In genomic region chr19:57274717-57275116, GRCm38 (mm10) we compare ENCODE assay signal across 8 mouse cellular contexts. TPM values are rescaled to one million over a fixed set of nuclear protein-coding genes. Genes with fewer than 3 reads are reported as not detected.
A peak's percentile ranks its signal among the peaks of the same experiment; 100 is the strongest.
DNase-seq lines count a peak whose midpoint lies in the region; ATAC-seq and TF ChIP-seq lines count a peak whose summit lies in the region.

No protein-coding gene starts in this region.

- no peaks in the 10 kb centered on the region for H3K36me3 ChIP-seq in heart, embryonic 13.5 days
- H3K36me3 ChIP-seq in intestine, postnatal 0 days (ENCODE audit: control insufficient read depth, insufficient read depth) = no peaks in the 10 kb centered on the region

- 0 out of 2 replicates have a peak overlapping the region, but pooled peaks have one; percentile 28 for H3K27ac ChIP-seq in heart, embryonic 13.5 days (replicated peaks)
- H3K27ac ChIP-seq in cortical plate, adult 2 months (ENCODE audit: insufficient read depth, low read length) = peak overlapping the region; percentile 87
- H3K27ac ChIP-seq in intestine, postnatal 0 days (ENCODE audit: low read depth, low read length) = peak overlapping the region; percentile 83

- no peak for DNase-seq in heart, postnatal 14 days
- DNase-seq in lung, adult 2 months = peak; percentile 75
- DNase-seq in ovary, postnatal 10 days (ENCODE audit: low spot score) = no peak
- DNase-seq in spleen, adult 12 weeks (ENCODE audit: low spot score) = no peak

- peak overlapping the region; percentile 23 for H3K4me3 ChIP-seq in heart, embryonic 13.5 days
- H3K4me3 ChIP-seq in cortical plate, adult 2 months (ENCODE audit: insufficient read depth, low read length) = peak overlapping the region; percentile 21; the same call in 1 of the 2 replicates
- peak overlapping the region; percentile 26 for H3K4me3 ChIP-seq in intestine, postnatal 0 days (ENCODE audit: low read depth, low read length)
- peak overlapping the region; percentile 29 for H3K4me3 ChIP-seq in lung, adult 2 months (replicated peaks; ENCODE audit: extremely low read depth, low read depth, low read length)

- no peak for TF ChIP-seq CTCF in cortical plate, adult 2 months (IDR thresholded peaks at IDR 0.05; ENCODE audit: extremely low read depth, insufficient read depth, low read length)
- TF ChIP-seq CTCF in intestine, postnatal 0 days (IDR thresholded peaks at IDR 0.05; ENCODE audit: low read depth) = no peak
- TF ChIP-seq CTCF in lung, adult 2 months (IDR thresholded peaks at IDR 0.05; ENCODE audit: insufficient read depth, low read length) = no peak

- 33% methylated on average over 6 of the region's 6 CpGs for WGBS in heart, embryonic 13.5 days
- 15% methylated on average over 6 of the region's 6 CpGs for WGBS in intestine, postnatal 0 days
- WGBS in lung, adult 2 months = 49% methylated on average over 6 of the region's 6 CpGs

- TF ChIP-seq POLR2A in cortical plate, adult 2 months (IDR thresholded peaks at IDR 0.05; ENCODE audit: extremely low read depth, insufficient read depth, low read length) = no peak
- TF ChIP-seq POLR2A in lung, adult 2 months (IDR thresholded peaks at IDR 0.05; ENCODE audit: borderline replicate concordance, extremely low read depth, low read depth, low read length) = no peak; the same call in 1 of the 2 replicates

- H3K4me1 ChIP-seq in heart, embryonic 13.5 days = peaks cover 61% of the 10 kb centered on the region
- H3K4me1 ChIP-seq in cortical plate, adult 2 months (ENCODE audit: control insufficient read depth, insufficient read depth, low read length) = peaks cover 6% of the 10 kb centered on the region
- 0 out of 2 replicates have a peak, but pooled peaks cover 10% of the 10 kb centered on the region for H3K4me1 ChIP-seq in intestine, postnatal 0 days (replicated peaks; ENCODE audit: control insufficient read depth, insufficient read depth, low read length)
- peaks cover 6% of the 10 kb centered on the region; the same call in 1 of the 2 replicates for H3K4me1 ChIP-seq in lung, adult 2 months (ENCODE audit: control insufficient read depth, insufficient read depth, low read length)

- ATAC-seq in heart, embryonic 13.5 days (ENCODE audit: extremely low read depth, insufficient number of reproducible peaks, low FRiP score, low TSS enrichment) = no peak
- ATAC-seq in intestine, postnatal 0 days = no peak
- no peak for ATAC-seq in granulocyte monocyte progenitor cell, adult 5-6 weeks (replicated peaks; ENCODE audit: poor library complexity, severe bottlenecking)

- peak overlapping the region; percentile 59 for H3K9ac ChIP-seq in heart, embryonic 13.5 days
- H3K9ac ChIP-seq in intestine, postnatal 0 days (ENCODE audit: low read depth, low read length) = no peak overlapping the region

- no peaks in the 10 kb centered on the region for H3K27me3 ChIP-seq in heart, embryonic 13.5 days (replicated peaks)
- H3K27me3 ChIP-seq in intestine, postnatal 0 days (replicated peaks; ENCODE audit: control insufficient read depth, insufficient read depth, low read length) = no peaks in the 10 kb centered on the region

- H3K9me3 ChIP-seq in heart, embryonic 13.5 days = no peaks in the 10 kb centered on the region
- no peaks in the 10 kb centered on the region for H3K9me3 ChIP-seq in intestine, postnatal 0 days (ENCODE audit: control insufficient read depth)

- H3K4me2 ChIP-seq in heart, embryonic 13.5 days = peak overlapping the region; percentile 56
- peak overlapping the region; percentile 63 for H3K4me2 ChIP-seq in intestine, postnatal 0 days (replicated peaks; ENCODE audit: low read depth)

- intact Hi-C loops in heart, postnatal 14 days (cut with DNase I) = loop anchor here (5.0 kb wide), 1 partner anchor 112 kb away; no protein-coding TSS in a partner anchor

RNA-seq across cellular contexts. Expression of gene Ablim1, which starts 40.0 kb away (rescaled TPM):
- 35.7 and 38.5 TPM in 2 replicates for polyA plus RNA-seq in heart, embryonic 13.5 days (2015; fragmentation: Nextera tagmentation; extraction: Ambion mirVana)
- 100 to 1,000 TPM; 489 to 510 TPM for total RNA-seq in heart, postnatal 14 days (2021)
- polyA plus RNA-seq in cortical plate, adult 2 months (2012; rRNA removed) = 50.0 and 50.5 TPM in 2 replicates
- polyA plus RNA-seq in intestine, postnatal 0 days (2015; fragmentation: Nextera tagmentation; extraction: Ambion mirVana) = 24.4 and 28.7 TPM in 2 replicates
- 53.6 and 71.3 TPM in 2 replicates for polyA plus RNA-seq in lung, adult 2 months (2012; rRNA removed)
- 8.6 and 9.4 TPM in 2 replicates for total RNA-seq in granulocyte monocyte progenitor cell, adult 5-6 weeks (2014; fragmentation: Nextera tagmentation)
- total RNA-seq in granulocyte monocyte progenitor cell, adult 5-6 weeks (2017) = 8.0 and 8.9 TPM in 2 replicates

Comparison
In these comparisons a context has a peak if more than half of its experiments do, and no peak if none do; other contexts are left out.
1. H3K27ac ChIP-seq: peak in every context shown above with its lines; median percentile 87 in cortical plate, adult 2 months; 83 in intestine, postnatal 0 days; 28 in heart, embryonic 13.5 days.